Mouse (Mus musculus) leukemia stem cell, adult 10-12 weeks (primary cell): ENCODE results near the gene Cts8. TPM values are rescaled to one million over a fixed set of nuclear protein-coding genes. Genes with fewer than 3 reads are reported as not detected.

Source experiments
- polyA plus RNA-seq: library from polyadenylated mRNA; stranded (reverse); fragments of >175 nt; gene quantifications from 2 replicates; pipeline ENCODE4 v1.2.3, GENCODE M21; 2012; ENCODE audit warnings: low replicate concordance

Cts8 gene
- not detected in 2 replicates for polyA plus RNA-seq

DNA sequence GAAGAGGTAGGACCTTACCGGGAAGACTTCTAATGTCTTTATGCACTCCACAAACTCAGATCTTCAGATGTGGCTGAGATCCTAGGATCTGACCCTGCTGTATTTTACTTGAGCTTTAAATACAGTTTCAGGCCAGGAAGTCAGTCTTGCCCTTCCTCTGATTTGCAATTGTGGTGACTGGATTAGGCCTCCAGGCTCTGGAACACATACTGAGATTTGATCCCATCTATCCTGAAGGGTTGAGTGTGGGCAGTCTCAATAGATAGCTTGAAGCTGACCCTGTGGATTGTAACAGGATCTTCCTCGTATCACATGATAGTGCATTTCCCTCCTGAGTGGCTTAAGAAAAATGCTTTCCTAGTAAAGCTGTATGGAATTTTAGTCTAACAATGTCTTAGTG is at the start of gene Cts8:
TSS of gene Cts8 (minus strand) at position 101 of the 400 bp plus-strand sequence.

GRCm38 (mm10) chr13:61288739-61289138 is 33.6 kb upstream of the Cts8 start, which contains the start of gene Gm49398:
TSS of gene Gm49398 (minus strand) at chr13:61288839.

DNA sequence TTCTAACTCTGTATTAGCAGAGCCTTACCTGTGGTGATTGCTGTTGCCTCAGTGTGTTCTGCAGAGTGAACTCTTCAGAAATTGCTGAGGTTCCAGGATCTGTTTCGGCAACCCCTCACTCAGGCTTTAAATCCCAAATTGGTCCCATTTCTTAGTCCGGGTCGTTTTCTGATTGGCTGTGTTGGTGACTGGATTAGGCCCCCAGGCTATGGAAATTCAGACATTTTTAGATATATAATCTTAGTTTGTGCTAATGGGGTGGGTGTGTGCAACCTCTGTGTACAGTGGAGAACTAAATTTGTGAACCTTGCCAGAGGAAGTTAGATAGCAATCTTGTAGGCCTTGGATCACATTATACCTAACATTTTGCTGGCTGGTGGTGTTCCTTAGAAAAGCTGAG is 51.8 kb downstream of the Cts8 start, which contains the start of gene Cts6:
TSS of gene Cts6 (minus strand) at position 101 of the 400 bp plus-strand sequence.

Other genes starting within 250 kb of the Cts8 start
- gene Ctsj, start 249.4 kb downstream of the Cts8 start, polyA plus RNA-seq: not detected in 2 replicates
- gene Ctsq, start 214.7 kb downstream of the Cts8 start, polyA plus RNA-seq: not detected in 2 replicates
- not detected in 2 replicates for gene Ctsr, start 91.1 kb downstream of the Cts8 start, polyA plus RNA-seq
- gene Cts6, start 51.9 kb downstream of the Cts8 start, polyA plus RNA-seq: not detected in 2 replicates
- gene Gm49398, start 33.5 kb upstream of the Cts8 start, polyA plus RNA-seq: not detected in 2 replicates
- gene Cts7, start 102.8 kb upstream of the Cts8 start, polyA plus RNA-seq: not detected in 2 replicates